Mouse (Mus musculus): Measurements from ENCODE around the gene Lonp1. TPM values are rescaled to one million over a fixed set of nuclear protein-coding genes. Genes with fewer than 3 reads are reported as not detected.

The Lonp1 gene
- 10 to 100 TPM; 30.7 to 32.1 TPM for total RNA-seq (2023)

GRCm38 (mm10) chr17:56626754-56627470, at the start of gene Lonp1:
Lonp1 (minus strand) TSS chr17:56626887.

DNA sequence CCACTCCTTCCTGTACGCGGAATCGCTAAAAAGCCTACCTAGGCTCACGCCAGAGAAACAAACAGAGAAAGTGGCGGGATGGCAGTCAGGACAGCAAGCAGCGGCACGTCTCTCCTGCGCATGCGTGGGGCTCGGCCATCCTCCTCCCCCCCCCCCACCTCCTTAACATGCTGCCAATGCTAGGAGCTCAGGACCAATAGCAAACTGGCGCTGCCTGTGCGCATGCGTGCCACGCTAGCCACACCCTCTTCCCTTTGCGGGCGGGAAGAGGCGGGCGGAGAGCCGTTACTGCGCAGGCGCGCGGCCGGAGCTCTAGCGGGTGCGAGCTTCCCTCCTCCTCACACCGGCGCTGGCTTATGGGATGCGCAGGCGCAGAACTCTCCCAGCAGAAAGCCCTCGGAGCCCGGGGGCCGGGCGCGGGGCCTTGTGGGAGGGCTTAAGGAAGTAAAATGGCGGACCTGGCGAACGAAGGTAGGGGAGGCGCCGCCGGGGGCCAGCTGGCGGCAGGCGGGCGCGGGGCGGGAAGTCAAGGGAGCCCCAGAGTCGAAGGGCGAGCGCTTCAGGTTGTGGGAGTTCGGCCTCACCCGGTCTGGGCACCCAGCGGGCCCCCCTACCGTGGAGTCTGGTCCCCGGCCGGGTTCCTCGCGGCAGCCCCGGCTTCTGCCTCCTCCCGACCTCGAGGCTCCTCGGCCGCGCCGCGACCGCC, 46.4 kb upstream of the Lonp1 start, which contains the start of gene Ranbp3:
TSS of gene Ranbp3 (plus strand) at position 354 of the 706 bp plus-strand sequence.

GRCm38 (mm10) chr17:56627530-56628277, 1.0 kb upstream of the Lonp1 start, which contains the start of gene Catsperd:
Catsperd (plus strand) TSS chr17:56628143.

DNA sequence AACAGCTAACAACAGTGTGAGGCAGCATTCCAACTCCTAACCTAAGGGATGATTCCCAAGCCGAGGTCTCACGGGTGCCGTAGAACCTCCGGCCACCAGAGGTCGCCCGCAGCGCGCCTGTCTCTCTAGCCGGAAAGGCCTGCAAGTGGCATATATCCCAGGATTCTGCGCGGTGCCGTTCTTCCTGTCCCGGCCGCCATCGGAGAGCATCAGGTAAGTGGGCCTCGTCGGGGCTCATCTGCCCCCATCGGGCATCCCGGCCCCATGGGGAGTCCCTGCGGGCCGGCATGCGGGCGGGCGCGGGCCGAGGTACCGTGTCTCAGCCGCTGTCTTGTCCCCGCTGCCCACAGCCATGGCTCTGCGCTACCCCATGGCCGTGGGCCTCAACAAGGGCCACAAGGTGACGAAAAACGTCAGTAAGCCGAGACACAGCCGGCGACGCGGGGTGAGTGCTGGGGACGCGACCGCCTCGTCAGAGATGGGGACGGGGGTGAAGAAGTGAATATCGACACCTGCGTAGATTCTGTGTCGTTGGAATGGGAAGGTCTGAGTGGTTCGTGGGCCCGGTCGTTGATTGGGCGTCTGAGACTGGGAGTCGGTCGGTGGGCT, 13.3 kb downstream of the Lonp1 start, which contains the start of gene Rpl36:
TSS of gene Rpl36 (plus strand) at position 181 of the 609 bp plus-strand sequence.

DNA sequence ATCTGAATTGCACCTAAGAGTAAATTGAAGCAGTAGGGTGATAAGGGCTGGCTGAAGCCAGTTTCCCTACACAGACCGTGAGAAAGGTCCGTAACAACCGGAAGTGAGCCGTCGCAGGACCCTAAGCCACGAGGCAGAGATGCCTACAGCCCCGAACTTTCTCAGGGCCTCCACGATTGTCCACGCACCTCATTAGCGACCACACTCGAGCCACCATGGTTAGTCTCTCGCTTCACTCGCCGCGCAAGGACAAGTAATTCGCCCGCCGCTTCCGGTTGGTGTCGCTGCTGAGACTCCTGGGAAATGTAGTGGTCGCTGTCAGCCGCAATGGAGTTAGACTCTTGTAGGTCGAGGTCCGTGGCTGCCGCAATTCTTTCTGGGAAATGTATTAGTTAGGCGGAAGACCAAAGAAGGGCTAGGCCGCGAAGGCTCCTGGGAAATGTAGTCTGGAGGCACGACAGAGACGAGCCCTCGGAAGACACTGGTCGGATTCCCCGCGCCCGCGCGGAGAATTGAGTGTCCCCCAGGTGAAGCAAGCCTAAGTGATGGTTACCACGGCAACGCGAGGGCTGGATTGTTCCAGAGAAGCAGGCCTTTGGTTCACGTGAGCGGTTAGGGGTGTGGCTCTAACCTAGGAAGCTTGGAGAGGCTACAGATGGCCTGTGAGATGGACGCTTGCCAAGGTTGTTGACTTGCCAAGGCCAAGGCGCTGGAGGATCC, 17.1 kb downstream of the Lonp1 start, which contains the start of gene 2410015M20Rik:
TSS of gene 2410015M20Rik (minus strand) at position 320 of the 720 bp plus-strand sequence.

DNA sequence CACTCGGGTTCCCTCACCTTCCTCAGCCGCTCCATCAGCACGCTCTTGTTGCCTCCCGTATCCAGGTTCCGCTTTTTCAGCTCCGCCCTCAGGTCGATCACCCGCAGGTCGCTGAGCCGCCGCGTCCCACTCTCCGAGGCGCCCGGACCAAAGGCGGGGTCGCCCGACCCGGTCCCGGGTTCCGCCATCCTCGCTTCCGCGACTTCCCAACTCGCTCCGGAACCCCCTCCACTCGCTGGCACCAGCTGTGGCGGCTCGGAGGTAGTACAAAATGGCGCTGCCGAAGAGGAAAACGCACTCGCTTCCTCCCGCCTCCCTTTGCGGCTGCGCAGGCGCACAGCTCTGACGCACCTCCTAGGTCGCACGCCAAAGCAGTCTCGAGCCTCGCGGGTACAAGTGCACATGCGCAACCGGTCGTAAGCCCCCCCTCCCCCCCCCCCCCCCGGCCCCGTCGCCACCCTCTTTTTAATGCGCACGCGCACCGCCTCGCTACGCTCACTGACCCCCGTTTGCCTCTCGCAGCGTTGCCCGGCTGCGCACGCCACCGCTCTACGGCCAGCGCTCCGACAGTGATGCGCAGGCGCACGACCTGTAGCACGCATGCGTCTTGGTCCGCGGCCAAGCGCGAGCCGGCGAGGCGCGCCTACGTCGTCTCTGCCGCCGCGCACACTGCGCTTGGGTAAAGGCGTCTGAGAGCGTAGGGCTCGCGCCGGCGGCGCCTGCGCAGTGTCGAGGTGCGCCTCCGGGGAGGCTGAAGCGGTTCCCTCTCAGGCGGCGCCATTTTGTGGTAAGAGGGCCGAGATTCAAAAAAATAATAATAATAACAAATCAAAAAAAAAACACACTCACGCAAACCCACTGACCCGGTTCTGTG, 42.2 kb downstream of the Lonp1 start, which contains the start of the genes Safb2 and Safb:
TSS of gene Safb2 (minus strand) at position 329 of the 874 bp plus-strand sequence.
TSS of gene Safb (plus strand) at position 569 of the 874 bp plus-strand sequence.

Other genes starting within 250 kb of the Lonp1 start
- 10 to 100 TPM; 51.6 to 65.6 TPM for gene Ptprs, start 150.4 kb downstream of the Lonp1 start, total RNA-seq (2023)
- not detected for gene Znrf4, start 114.5 kb downstream of the Lonp1 start, total RNA-seq (2023)
- gene Gm20219, start 72.5 kb downstream of the Lonp1 start, total RNA-seq (2023) = 1 to 10 TPM; 4.5 to 7.7 TPM
- 100 to 1,000 TPM; 378 to 409 TPM for gene Safb2, start 42.3 kb downstream of the Lonp1 start, total RNA-seq (2023)
- 100 to 1,000 TPM; 192 to 207 TPM for gene Safb, start 42.1 kb downstream of the Lonp1 start, total RNA-seq (2023)
- 10 to 100 TPM; 62.6 to 67.6 TPM for gene 2410015M20Rik, start 17.1 kb downstream of the Lonp1 start, total RNA-seq (2023)
- gene Rpl36, start 13.5 kb downstream of the Lonp1 start, total RNA-seq (2023) = 100 to 1,000 TPM; 871 to 971 TPM
- under 1 TPM; 0.42 to 0.55 TPM for gene Catsperd, start 1.3 kb upstream of the Lonp1 start, total RNA-seq (2023)
- gene Ranbp3, start 46.4 kb upstream of the Lonp1 start, total RNA-seq (2023) = 10 to 100 TPM; 68.3 to 70.9 TPM
- 10 to 100 TPM; 65.3 to 82.2 TPM for gene Ndufa11, start 90.9 kb upstream of the Lonp1 start, total RNA-seq (2023)
- 1 to 10 TPM; 5.4 to 5.7 TPM for gene Vmac, start 91.1 kb upstream of the Lonp1 start, total RNA-seq (2023)
- not detected for gene Nrtn, start 130.6 kb upstream of the Lonp1 start, total RNA-seq (2023)
- gene Dus3l, start 137.9 kb upstream of the Lonp1 start, total RNA-seq (2023) = 10 to 100 TPM; 47.3 to 49.5 TPM
- gene Prr22, start 143.4 kb upstream of the Lonp1 start, total RNA-seq (2023) = under 1 TPM; 0.42 to 0.70 TPM
- 10 to 100 TPM; 71.8 to 73.4 TPM for gene Rfx2, start 204.1 kb upstream of the Lonp1 start, total RNA-seq (2023)
- gene Acsbg2, start 247.6 kb upstream of the Lonp1 start, total RNA-seq (2023) = not detected
- under 1 TPM in 1 of 2 experiments, not detected in 1; 0.24 TPM for gene 1700061G19Rik, start 248.6 kb upstream of the Lonp1 start, total RNA-seq (2023)